Mouse (Mus musculus) hindbrain, embryonic 11.5 days (tissue): ENCODE data around the gene Stmn1. TPM values are rescaled to one million over a fixed set of nuclear protein-coding genes. Genes with fewer than 3 reads are reported as not detected.

Experiments used
- ATAC-seq: fragments of 200-750 bp; cut with Nextera tagmentation; 2 replicates; pipeline ENCODE4 v1.8.0; 2017; ENCODE audit warnings: mild to moderate bottlenecking, moderate TSS enrichment, moderate library complexity; ENCODE audit not compliant: low FRiP score
- DNase-seq: peaks from one replicate; pipeline ENCODE4 v3.0.0-alpha.2; 2015; ENCODE audit warnings: low spot score
- H3K27ac ChIP-seq: fragments of 300-500 bp; sonication (generic); 2 replicates; pipeline ENCODE4 v1.5.1; 2014; ENCODE audit warnings: mild to moderate bottlenecking, low read depth, low read length
- H3K27me3 ChIP-seq: fragments of 300-500 bp; sonication (generic); 2 replicates; pipeline ENCODE4 v1.6.1; 2014; ENCODE audit warnings: mild to moderate bottlenecking, low read length, moderate library complexity, mixed read lengths; ENCODE audit not compliant: control insufficient read depth, insufficient read depth
- H3K36me3 ChIP-seq: fragments of 300-500 bp; sonication (generic); 2 replicates; pipeline ENCODE4 v1.6.1; 2014; ENCODE audit warnings: mild to moderate bottlenecking, low read length, moderate library complexity, mixed read lengths; ENCODE audit not compliant: control insufficient read depth, insufficient read depth
- H3K4me1 ChIP-seq: fragments of 300-500 bp; sonication (generic); replicated peaks from 2 replicates; pipeline ENCODE4 v1.6.1; 2014; ENCODE audit warnings: low read length, mixed read lengths; ENCODE audit not compliant: control insufficient read depth, insufficient read depth
- H3K4me2 ChIP-seq: fragments of 300-500 bp; sonication (generic); replicated peaks from 2 replicates; pipeline ENCODE4 v1.6.1; 2014; ENCODE audit warnings: mild to moderate bottlenecking, low read depth, low read length
- H3K4me3 ChIP-seq: fragments of 300-500 bp; sonication (generic); 2 replicates; pipeline ENCODE4 v1.5.1; 2014; ENCODE audit warnings: low read depth, low read length
- H3K9ac ChIP-seq: fragments of 300-500 bp; sonication (generic); 2 replicates; pipeline ENCODE4 v1.6.1; 2014; ENCODE audit warnings: low read depth, low read length
- H3K9me3 ChIP-seq: fragments of 300-500 bp; sonication (generic); 2 replicates; pipeline ENCODE4 v1.6.1; 2016; ENCODE audit warnings: low read length; ENCODE audit not compliant: control insufficient read depth
- WGBS: fragments of 180-500 bp; shearing (Covaris S2); extraction: QIAGEN DNeasy Blood & Tissue Kit; methylation state at CpG from one replicate; pipeline ENCODE4 v1.1.7; 2014; 5-methylcytosine and 5-hydroxymethylcytosine counted together
- polyA plus RNA-seq: library from polyadenylated mRNA; unstranded; fragments of >200 nt; fragmentation: Nextera tagmentation; extraction: Ambion mirVana; gene quantifications from 2 replicates; pipeline ENCODE4 v1.2.1, GENCODE M21; 2014

The Stmn1 gene
- polyA plus RNA-seq, 1 experiment from 2014 or later, result 4,492 TPM

DNA sequence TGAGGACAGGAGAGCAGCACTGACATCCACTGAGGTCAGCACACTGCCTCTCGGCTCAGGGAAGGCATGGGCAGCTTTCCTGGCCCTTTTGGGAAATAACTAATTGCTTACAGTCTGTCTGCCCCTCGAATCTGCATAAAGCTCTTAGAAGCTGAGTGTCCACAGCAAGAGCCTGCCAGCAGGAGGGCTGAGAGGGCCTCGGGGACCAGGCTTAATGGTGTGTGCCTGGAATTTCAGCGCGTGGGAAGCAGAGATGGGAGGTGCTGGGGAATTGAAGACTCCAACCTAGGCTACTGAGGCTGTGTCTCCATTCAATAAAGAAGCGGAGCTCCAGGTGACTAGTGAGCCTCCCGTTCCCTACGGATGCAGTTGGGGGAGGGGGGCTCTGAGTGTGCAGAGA is 6.1 kb downstream of the Stmn1 start:
- H3K36me3 ChIP-seq, result peaks cover 20% of the 10 kb centered on the region
- H3K27ac ChIP-seq, result peak overlapping the region; percentile 42
- H3K4me2 ChIP-seq, result no peak overlapping the region
- H3K9ac ChIP-seq, result no peak overlapping the region
- no peak overlapping the region for H3K4me3 ChIP-seq
- DNase-seq, result no peak
- no peak for ATAC-seq
- no peaks in the 10 kb centered on the region for H3K27me3 ChIP-seq
- WGBS, result 64% methylated on average over 8 of the region's 8 CpGs
- no peaks in the 10 kb centered on the region for H3K4me1 ChIP-seq
- no peaks in the 10 kb centered on the region for H3K9me3 ChIP-seq

DNA sequence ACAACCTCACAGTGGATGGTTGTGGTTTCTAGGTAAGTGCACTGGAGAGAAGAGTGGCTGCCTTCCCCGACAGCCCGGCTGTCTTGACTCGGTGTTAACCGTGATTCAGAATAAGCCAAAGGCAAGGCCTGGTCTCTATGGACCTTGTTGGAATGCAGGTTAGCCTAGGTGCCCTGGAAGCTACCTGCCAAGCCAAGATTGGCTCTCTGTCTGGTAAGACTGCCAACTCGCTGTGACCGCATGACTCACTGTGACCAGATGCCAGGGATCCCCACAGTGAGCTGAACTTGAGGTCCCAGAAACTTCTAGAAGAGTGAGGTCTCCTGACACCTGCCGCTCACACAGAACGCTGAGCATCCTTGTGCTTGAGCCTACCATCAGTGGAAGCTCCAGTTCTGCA is 8.8 kb downstream of the Stmn1 start:
- H3K4me3 ChIP-seq, result no peak overlapping the region
- no peak overlapping the region for H3K9ac ChIP-seq
- H3K36me3 ChIP-seq, result peaks cover 14% of the 10 kb centered on the region; the same call in 1 of the 2 replicates
- H3K27me3 ChIP-seq, result no peaks in the 10 kb centered on the region
- no peak overlapping the region for H3K27ac ChIP-seq
- H3K9me3 ChIP-seq, result no peaks in the 10 kb centered on the region
- ATAC-seq (no peak), DNase-seq (no peak)
- H3K4me1 ChIP-seq, result no peaks in the 10 kb centered on the region
- WGBS, result 94% methylated on average over 8 of the region's 8 CpGs
- no peak overlapping the region for H3K4me2 ChIP-seq

DNA sequence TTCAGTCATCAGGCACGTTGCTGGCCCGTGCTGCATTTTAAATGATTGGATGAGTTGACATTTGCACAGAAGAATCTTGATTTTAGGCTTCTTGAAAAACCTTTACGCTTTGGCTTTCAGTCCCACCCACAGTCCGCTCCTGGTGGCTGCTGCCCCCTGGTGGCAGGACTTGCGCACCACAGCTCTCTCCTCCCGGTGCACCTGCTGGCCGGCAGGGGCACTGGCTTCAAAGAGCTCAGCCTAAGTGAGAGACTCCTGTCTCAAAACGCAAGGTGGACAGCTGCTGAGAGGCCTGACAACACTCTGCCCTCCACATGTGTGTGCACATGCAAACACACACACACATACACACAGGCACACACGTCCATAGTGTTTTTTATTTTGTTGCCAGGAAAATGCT is 9.9 kb downstream of the Stmn1 start:
- H3K9me3 ChIP-seq, result no peaks in the 10 kb centered on the region
- WGBS, result 9% methylated on average over 9 of the region's 9 CpGs
- no peak overlapping the region for H3K4me2 ChIP-seq
- peak; percentile 94 for DNase-seq
- H3K4me1 ChIP-seq, result no peaks in the 10 kb centered on the region
- H3K27me3 ChIP-seq, result no peaks in the 10 kb centered on the region
- no peak overlapping the region for H3K9ac ChIP-seq
- H3K36me3 ChIP-seq, result peaks cover 10% of the 10 kb centered on the region; the same call in 1 of the 2 replicates
- no peak overlapping the region for H3K4me3 ChIP-seq
- H3K27ac ChIP-seq, result no peak overlapping the region
- peak; percentile 54 for ATAC-seq

- H3K27ac ChIP-seq, result no peak overlapping the region
- H3K9me3 ChIP-seq, result no peaks in the 10 kb centered on the region
- H3K4me3 ChIP-seq, result no peak overlapping the region
- H3K27me3 ChIP-seq, result no peaks in the 10 kb centered on the region
- 82% methylated on average over 4 of the region's 4 CpGs for WGBS
- no peak overlapping the region for H3K9ac ChIP-seq
- H3K4me1 ChIP-seq, result no peaks in the 10 kb centered on the region
- no peak for DNase-seq
- no peak overlapping the region for H3K4me2 ChIP-seq
- ATAC-seq, result no peak
- 0 out of 2 replicates have a peak, but pooled peaks cover 4% of the 10 kb centered on the region for H3K36me3 ChIP-seq
These were observed 11.7 kb downstream of the Stmn1 start for GRCm38 (mm10) chr4:134479839-134480238.

DNA sequence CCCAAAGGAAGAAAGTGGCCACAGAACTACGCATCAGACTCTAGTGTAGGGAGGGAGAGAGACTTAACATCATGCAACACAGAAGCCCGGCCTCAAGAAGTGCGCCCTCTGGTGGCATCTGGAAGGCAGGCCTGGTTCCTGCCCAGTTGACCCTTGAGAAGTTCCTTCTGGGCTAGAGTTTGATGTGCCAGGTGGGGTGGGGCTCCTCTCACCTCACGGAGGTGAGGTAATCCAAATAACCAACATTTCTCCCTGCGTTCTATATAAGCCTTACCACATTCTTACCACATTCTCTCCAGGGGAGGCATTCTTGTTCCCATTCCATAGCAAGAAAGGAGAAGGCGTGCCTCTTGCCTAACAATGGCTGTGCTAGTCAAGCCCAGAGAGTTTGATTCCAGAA is 12.7 kb downstream of the Stmn1 start:
- Histone ChIP-seq H3K36me3 (no peaks in the 10 kb centered on the region), H3K4me2 (no peak overlapping the region), H3K9me3 (no peaks in the 10 kb centered on the region), H3K27me3 (no peaks in the 10 kb centered on the region), H3K4me3 (no peak overlapping the region), H3K9ac (no peak overlapping the region), H3K27ac (no peak overlapping the region), H3K4me1 (no peaks in the 10 kb centered on the region)
- ATAC-seq (no peak), DNase-seq (peak; percentile 87)
- WGBS, result 27% methylated on average over 6 of the region's 6 CpGs

DNA sequence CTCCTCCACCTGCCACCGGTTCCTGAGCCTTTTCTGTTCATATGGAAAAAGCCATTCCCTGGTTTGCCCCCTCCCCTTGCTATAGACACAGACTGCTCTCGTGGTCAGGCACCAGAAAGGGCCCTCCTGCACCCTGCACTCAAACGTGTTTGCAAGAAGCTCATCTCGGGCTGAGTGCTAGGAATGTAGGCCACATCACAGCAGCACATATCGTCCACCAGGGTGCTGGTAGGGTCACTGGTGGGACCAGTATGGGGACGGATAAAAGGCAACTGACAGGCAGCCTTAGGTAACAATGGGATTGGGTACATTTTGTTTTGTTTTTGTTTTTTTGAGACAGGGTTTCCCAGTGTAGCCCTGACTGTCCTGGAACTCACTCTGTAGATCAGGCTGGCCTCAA is 13.2 kb downstream of the Stmn1 start:
- Histone ChIP-seq H3K4me1 (no peaks in the 10 kb centered on the region), H3K27ac (no peak overlapping the region), H3K36me3 (no peaks in the 10 kb centered on the region), H3K9ac (no peak overlapping the region), H3K9me3 (no peaks in the 10 kb centered on the region), H3K4me2 (no peak overlapping the region), H3K4me3 (no peak overlapping the region), H3K27me3 (no peaks in the 10 kb centered on the region)
- no peak for ATAC-seq
- no peak for DNase-seq
- 64% methylated on average over 6 of the region's 6 CpGs for WGBS

GRCm38 (mm10) chr4:134482442-134482841 is 14.3 kb downstream of the Stmn1 start:
- ATAC-seq (no peak), DNase-seq (no peak)
- Histone ChIP-seq H3K9ac (no peak overlapping the region), H3K4me3 (no peak overlapping the region), H3K4me2 (no peak overlapping the region), H3K27ac (no peak overlapping the region), H3K36me3 (no peaks in the 10 kb centered on the region), H3K4me1 (no peaks in the 10 kb centered on the region), H3K9me3 (no peaks in the 10 kb centered on the region), H3K27me3 (no peaks in the 10 kb centered on the region)
- WGBS, result 82% methylated on average over 8 of the region's 8 CpGs

- no peaks in the 10 kb centered on the region for H3K27me3 ChIP-seq
- no peak overlapping the region for H3K4me3 ChIP-seq
- DNase-seq (no peak), ATAC-seq (no peak)
- WGBS, result 73% methylated on average over 6 of the region's 6 CpGs
- H3K4me2 ChIP-seq, result no peak overlapping the region
- H3K27ac ChIP-seq, result no peak overlapping the region
- no peaks in the 10 kb centered on the region for H3K9me3 ChIP-seq
- H3K9ac ChIP-seq, result no peak overlapping the region
- no peaks in the 10 kb centered on the region for H3K4me1 ChIP-seq
- no peaks in the 10 kb centered on the region for H3K36me3 ChIP-seq
These were observed 15.1 kb downstream of the Stmn1 start for GRCm38 (mm10) chr4:134483078-134483688.

- 68% methylated on average over 6 of the region's 6 CpGs for WGBS
- H3K27me3 ChIP-seq, result no peaks in the 10 kb centered on the region
- no peak overlapping the region for H3K4me3 ChIP-seq
- no peaks in the 10 kb centered on the region for H3K9me3 ChIP-seq
- no peak for ATAC-seq
- H3K4me2 ChIP-seq, result no peak overlapping the region
- no peak for DNase-seq
- H3K9ac ChIP-seq, result no peak overlapping the region
- H3K27ac ChIP-seq, result no peak overlapping the region
- H3K36me3 ChIP-seq, result no peaks in the 10 kb centered on the region
- no peaks in the 10 kb centered on the region for H3K4me1 ChIP-seq
These were observed 15.6 kb downstream of the Stmn1 start for GRCm38 (mm10) chr4:134483696-134484095.
